Mouse (Mus musculus): ENCODE data around the gene Clcf1. TPM values are rescaled to one million over a fixed set of nuclear protein-coding genes. Genes with fewer than 3 reads are reported as not detected.

Gene Clcf1
- polyA plus RNA-seq, 1 experiment from 2014 or later = 2.4 TPM

DNA sequence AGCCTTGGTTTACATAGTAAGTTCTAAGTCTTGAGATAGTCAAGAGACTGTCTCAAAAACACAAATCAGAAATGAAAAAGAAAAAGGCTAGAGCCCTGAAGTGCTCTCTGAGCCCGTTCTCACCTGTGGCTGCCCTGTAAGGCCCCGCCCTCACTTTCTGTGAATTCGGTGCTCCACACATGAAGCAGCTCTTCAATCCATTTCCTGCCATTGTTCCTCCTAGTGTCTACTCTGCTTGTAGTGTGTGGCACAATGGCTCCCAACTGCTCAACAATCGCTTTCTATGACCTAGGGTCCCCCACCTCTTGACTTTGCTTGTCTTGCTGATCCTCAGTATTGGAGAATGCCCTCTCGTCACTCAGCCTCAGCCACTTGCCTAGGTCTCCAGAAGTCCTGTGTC is 13.4 kb downstream of the Clcf1 start:
- H3K9ac ChIP-seq (ENCODE audit: low read depth, low read length) = no peak overlapping the region
- no peak for ATAC-seq
- no peak overlapping the region for H3K27ac ChIP-seq (ENCODE audit: low read depth, low read length)
- no peaks in the 10 kb centered on the region for H3K27me3 ChIP-seq (replicated peaks; ENCODE audit: control insufficient read depth, insufficient read depth, low read length)
- H3K4me2 ChIP-seq (replicated peaks; ENCODE audit: low read depth) = no peak overlapping the region
- H3K4me3 ChIP-seq (ENCODE audit: low read depth, low read length) = no peak overlapping the region
- peaks cover 7% of the 10 kb centered on the region for H3K4me1 ChIP-seq (replicated peaks; ENCODE audit: control insufficient read depth, insufficient read depth, low read length)
- no peaks in the 10 kb centered on the region for H3K9me3 ChIP-seq (ENCODE audit: control insufficient read depth)
- TF ChIP-seq CTCF (IDR thresholded peaks at IDR 0.05; ENCODE audit: low read depth) = no peak
- WGBS = 67% methylated on average over 5 of the region's 5 CpGs
- H3K36me3 ChIP-seq (ENCODE audit: control insufficient read depth, insufficient read depth) = no peaks in the 10 kb centered on the region

DNA sequence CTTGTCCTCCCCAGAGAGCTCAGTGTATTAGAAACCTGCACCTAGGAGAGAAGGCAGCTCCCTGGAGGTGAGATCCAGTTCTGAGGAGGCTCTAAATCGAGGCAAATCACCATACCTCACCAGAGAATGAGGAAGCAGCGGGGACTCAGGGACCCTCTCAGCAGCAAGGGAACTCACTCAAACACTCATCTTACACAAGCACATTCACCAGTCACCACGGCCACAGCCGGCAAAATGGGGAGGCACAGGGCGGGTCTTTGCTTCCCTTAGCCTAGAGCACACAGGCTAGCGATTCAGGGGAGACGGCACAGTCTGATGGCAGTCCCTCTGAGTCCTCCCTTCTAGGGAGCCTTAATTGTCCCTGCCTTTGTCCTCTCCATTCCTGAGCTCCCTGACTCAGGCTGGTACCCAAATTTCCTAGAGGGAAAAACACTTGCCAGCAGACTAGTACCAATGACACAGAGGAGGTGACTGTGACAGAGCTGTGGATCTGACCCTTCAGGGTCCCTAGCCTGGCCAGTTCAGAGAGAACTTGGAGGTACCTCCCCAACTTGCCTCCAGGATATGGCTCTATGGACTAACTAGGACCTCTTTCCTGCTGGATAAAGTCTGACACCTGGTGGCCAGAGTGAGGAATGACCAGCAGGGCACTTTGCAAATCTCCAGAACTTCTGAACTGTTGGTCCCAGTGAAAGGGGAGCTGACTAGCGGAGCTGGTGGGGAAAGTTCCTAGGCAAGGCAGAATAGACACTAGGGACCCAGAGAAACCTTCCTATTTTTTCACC is 14.0 kb downstream of the Clcf1 start:
- peaks cover 7% of the 10 kb centered on the region for H3K4me1 ChIP-seq (replicated peaks; ENCODE audit: control insufficient read depth, insufficient read depth, low read length)
- H3K27me3 ChIP-seq (replicated peaks; ENCODE audit: control insufficient read depth, insufficient read depth, low read length) = no peaks in the 10 kb centered on the region
- no peak overlapping the region for H3K9ac ChIP-seq (ENCODE audit: low read depth, low read length)
- peak; percentile 97 for TF ChIP-seq CTCF (IDR thresholded peaks at IDR 0.05; ENCODE audit: low read depth)
- H3K27ac ChIP-seq (ENCODE audit: low read depth, low read length) = no peak overlapping the region
- 0 out of 2 replicates have a peak overlapping the region, but pooled peaks have one; percentile 1 for H3K4me2 ChIP-seq (replicated peaks; ENCODE audit: low read depth)
- WGBS = 20% methylated on average over 8 of the region's 8 CpGs
- no peak overlapping the region for H3K4me3 ChIP-seq (ENCODE audit: low read depth, low read length)
- H3K9me3 ChIP-seq (ENCODE audit: control insufficient read depth) = no peaks in the 10 kb centered on the region
- no peak for ATAC-seq
- H3K36me3 ChIP-seq (ENCODE audit: control insufficient read depth, insufficient read depth) = no peaks in the 10 kb centered on the region

GRCm38 (mm10) chr19:4228891-4229290 is 14.9 kb downstream of the Clcf1 start:
- ATAC-seq = no peak
- no peak overlapping the region for H3K4me3 ChIP-seq (ENCODE audit: low read depth, low read length)
- no peaks in the 10 kb centered on the region for H3K27me3 ChIP-seq (replicated peaks; ENCODE audit: control insufficient read depth, insufficient read depth, low read length)
- no peak for TF ChIP-seq CTCF (IDR thresholded peaks at IDR 0.05; ENCODE audit: low read depth)
- no peaks in the 10 kb centered on the region for H3K9me3 ChIP-seq (ENCODE audit: control insufficient read depth)
- no peak overlapping the region for H3K9ac ChIP-seq (ENCODE audit: low read depth, low read length)
- H3K27ac ChIP-seq (ENCODE audit: low read depth, low read length) = no peak overlapping the region
- 38% methylated on average over 4 of the region's 4 CpGs for WGBS
- H3K4me1 ChIP-seq (replicated peaks; ENCODE audit: control insufficient read depth, insufficient read depth, low read length) = peaks cover 7% of the 10 kb centered on the region
- H3K36me3 ChIP-seq (ENCODE audit: control insufficient read depth, insufficient read depth) = no peaks in the 10 kb centered on the region
- H3K4me2 ChIP-seq (replicated peaks; ENCODE audit: low read depth) = 0 out of 2 replicates have a peak overlapping the region, but pooled peaks have one; percentile 1

DNA sequence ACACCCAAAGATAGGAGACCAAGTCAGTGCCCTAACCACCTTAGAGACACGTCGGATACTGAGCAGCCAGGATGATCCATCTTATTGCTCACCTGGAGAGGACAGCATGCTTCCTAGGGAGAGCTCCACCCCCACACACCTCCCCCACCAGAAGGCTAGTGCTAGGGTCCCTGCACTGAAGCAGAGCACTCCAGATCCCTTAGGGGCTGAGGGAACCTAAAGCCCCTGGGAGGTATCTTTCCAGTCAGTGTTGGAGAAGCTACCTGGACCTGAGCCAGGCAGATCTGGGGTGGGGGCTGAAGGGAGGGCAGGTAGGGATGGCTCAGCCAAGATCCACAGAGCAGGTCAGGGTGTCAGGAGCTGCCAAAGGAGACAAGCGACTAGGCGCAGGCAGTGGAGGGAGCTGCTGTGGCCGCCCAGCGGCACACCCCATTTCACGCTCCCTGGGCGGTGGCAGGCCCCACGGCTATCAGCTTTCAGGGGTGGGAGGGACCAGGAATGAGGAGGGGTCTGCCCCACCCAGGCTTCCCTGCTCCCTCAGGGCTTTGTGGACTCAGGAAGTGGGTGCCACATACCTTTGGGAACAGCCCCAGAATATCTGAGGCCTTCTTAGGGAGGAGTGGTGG is 15.5 kb downstream of the Clcf1 start:
- no peak for ATAC-seq
- no peaks in the 10 kb centered on the region for H3K9me3 ChIP-seq (ENCODE audit: control insufficient read depth)
- no peaks in the 10 kb centered on the region for H3K36me3 ChIP-seq (ENCODE audit: control insufficient read depth, insufficient read depth)
- no peak overlapping the region for H3K9ac ChIP-seq (ENCODE audit: low read depth, low read length)
- H3K4me1 ChIP-seq (replicated peaks; ENCODE audit: control insufficient read depth, insufficient read depth, low read length) = peaks cover 7% of the 10 kb centered on the region
- no peak for TF ChIP-seq CTCF (IDR thresholded peaks at IDR 0.05; ENCODE audit: low read depth)
- H3K27ac ChIP-seq (ENCODE audit: low read depth, low read length) = no peak overlapping the region
- no peak overlapping the region for H3K4me3 ChIP-seq (ENCODE audit: low read depth, low read length)
- no peak overlapping the region for H3K4me2 ChIP-seq (replicated peaks; ENCODE audit: low read depth)
- 38% methylated on average over 9 of the region's 9 CpGs for WGBS
- H3K27me3 ChIP-seq (replicated peaks; ENCODE audit: control insufficient read depth, insufficient read depth, low read length) = no peaks in the 10 kb centered on the region

DNA sequence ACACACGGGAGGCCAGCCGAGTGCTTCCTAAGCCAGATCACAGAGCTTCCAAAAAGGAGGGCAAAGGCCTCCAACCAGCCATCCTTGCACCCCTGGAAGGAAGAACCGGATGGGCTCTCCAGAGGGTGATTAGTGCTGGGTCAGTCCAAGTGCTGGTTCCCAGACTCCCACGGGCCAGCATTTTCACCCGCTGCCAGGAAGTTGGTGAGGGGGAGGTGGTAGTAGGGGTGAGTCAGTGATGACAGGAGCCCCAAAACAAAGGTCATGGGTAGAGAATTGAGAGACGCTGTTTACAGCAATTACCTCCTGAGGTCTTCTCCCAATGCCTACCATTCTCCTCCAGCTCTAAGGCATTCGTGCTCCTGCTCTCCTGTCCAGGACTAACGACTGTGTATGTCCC is 16.4 kb downstream of the Clcf1 start:
- Histone ChIP-seq H3K4me1 (replicated peaks; ENCODE audit: control insufficient read depth, insufficient read depth, low read length) (peaks cover 7% of the 10 kb centered on the region), H3K4me2 (replicated peaks; ENCODE audit: low read depth) (no peak overlapping the region), H3K9ac (ENCODE audit: low read depth, low read length) (no peak overlapping the region), H3K36me3 (ENCODE audit: control insufficient read depth, insufficient read depth) (no peaks in the 10 kb centered on the region), H3K9me3 (ENCODE audit: control insufficient read depth) (no peaks in the 10 kb centered on the region), H3K27me3 (replicated peaks; ENCODE audit: control insufficient read depth, insufficient read depth, low read length) (no peaks in the 10 kb centered on the region), H3K4me3 (ENCODE audit: low read depth, low read length) (no peak overlapping the region), H3K27ac (ENCODE audit: low read depth, low read length) (no peak overlapping the region)
- ATAC-seq = no peak
- 62% methylated on average over 8 of the region's 8 CpGs for WGBS
- no peak for TF ChIP-seq CTCF (IDR thresholded peaks at IDR 0.05; ENCODE audit: low read depth)

GRCm38 (mm10) chr19:4231253-4232185 is 17.5 kb downstream of the Clcf1 start, which contains the start of gene Pold4:
Gene Pold4, plus strand, starts transcription at chr19:4231899.
- no peak for TF ChIP-seq CTCF (IDR thresholded peaks at IDR 0.05; ENCODE audit: low read depth)
- Histone ChIP-seq H3K4me3 (ENCODE audit: low read depth, low read length) (peak within 1 kb of the TSS; percentile 53), H3K36me3 (ENCODE audit: control insufficient read depth, insufficient read depth) (no peaks in the 10 kb centered on the region), H3K9ac (ENCODE audit: low read depth, low read length) (peak within 1 kb of the TSS; percentile 63), H3K9me3 (ENCODE audit: control insufficient read depth) (no peaks in the 10 kb centered on the region), H3K4me1 (replicated peaks; ENCODE audit: control insufficient read depth, insufficient read depth, low read length) (peaks cover 7% of the 10 kb centered on the region), H3K27ac (ENCODE audit: low read depth, low read length) (peak within 1 kb of the TSS; percentile 89), H3K27me3 (replicated peaks; ENCODE audit: control insufficient read depth, insufficient read depth, low read length) (no peaks in the 10 kb centered on the region), H3K4me2 (replicated peaks; ENCODE audit: low read depth) (peak within 1 kb of the TSS; percentile 84)
- WGBS = 13% methylated on average over 26 of the region's 26 CpGs
- ATAC-seq = peak; percentile 82

All from intestine, postnatal 0 days (tissue).